Mouse (Mus musculus) embryonic facial prominence, embryonic 14.5 days (tissue): ENCODE data around the gene Trpm8. TPM values are rescaled to one million over a fixed set of nuclear protein-coding genes. Genes with fewer than 3 reads are reported as not detected.

Experiments used
- ATAC-seq: fragments of 200-750 bp; cut with Nextera tagmentation; 2 replicates; pipeline ENCODE4 v1.8.0; 2017; ENCODE audit warnings: low read depth, moderate number of reproducible peaks, moderate TSS enrichment
- DNase-seq: peaks from one replicate; pipeline ENCODE4 v3.0.0-alpha.2; 2015; ENCODE audit warnings: low spot score
- H3K27ac ChIP-seq: fragments of 300-500 bp; sonication (generic); replicated peaks from 2 replicates; pipeline ENCODE4 v1.5.1; 2014; ENCODE audit warnings: low read depth, mild to moderate bottlenecking, low read length, moderate library complexity
- H3K27me3 ChIP-seq: fragments of 300-500 bp; sonication (generic); replicated peaks from 2 replicates; pipeline ENCODE4 v1.6.1; 2014; ENCODE audit warnings: low read length; ENCODE audit not compliant: control insufficient read depth, insufficient read depth
- H3K36me3 ChIP-seq: fragments of 300-500 bp; sonication (generic); 2 replicates; pipeline ENCODE4 v1.6.1; 2014; ENCODE audit warnings: low read length, mixed read lengths; ENCODE audit not compliant: control insufficient read depth, insufficient read depth
- H3K4me1 ChIP-seq: fragments of 300-500 bp; sonication (generic); 2 replicates; pipeline ENCODE4 v1.6.1; 2014; ENCODE audit warnings: antibody characterized with exemption, low read length; ENCODE audit not compliant: control insufficient read depth, insufficient read depth
- H3K4me2 ChIP-seq: fragments of 300-500 bp; sonication (generic); 2 replicates; pipeline ENCODE4 v1.6.1; 2014; ENCODE audit warnings: low read depth, mild to moderate bottlenecking, low read length, moderate library complexity, mixed read lengths
- H3K4me3 ChIP-seq: fragments of 300-500 bp; sonication (generic); 2 replicates; pipeline ENCODE4 v1.5.1; 2014; ENCODE audit warnings: low read depth, mild to moderate bottlenecking, low read length
- H3K9ac ChIP-seq: fragments of 300-500 bp; sonication (generic); 2 replicates; pipeline ENCODE4 v1.6.1; 2014; ENCODE audit warnings: low read depth, mild to moderate bottlenecking, low read length, moderate library complexity, mixed read lengths
- H3K9me3 ChIP-seq: fragments of 300-500 bp; sonication (generic); 2 replicates; pipeline ENCODE4 v1.6.1; 2016; ENCODE audit warnings: low read length; ENCODE audit not compliant: control insufficient read depth
- WGBS: fragments of 180-500 bp; shearing (Covaris S2); extraction: QIAGEN DNeasy Blood & Tissue Kit; methylation state at CpG from one replicate; pipeline ENCODE4 v1.1.7; 2014; 5-methylcytosine and 5-hydroxymethylcytosine counted together
- polyA plus RNA-seq: library from polyadenylated mRNA; unstranded; fragments of >200 nt; fragmentation: Nextera tagmentation; extraction: Ambion mirVana; gene quantifications from 2 replicates; pipeline ENCODE4 v1.2.1, GENCODE M21; 2014

Trpm8 gene
- polyA plus RNA-seq, 1 experiment from 2014 or later = 0.07 TPM

- Histone ChIP-seq H3K4me2 (peak overlapping the region; percentile 58), H3K36me3 (peaks cover 47% of the 10 kb centered on the region), H3K4me3 (peak overlapping the region; percentile 47; the same call in 1 of the 2 replicates), H3K27me3 (no peaks in the 10 kb centered on the region), H3K27ac (no peak overlapping the region), H3K4me1 (peaks cover 15% of the 10 kb centered on the region), H3K9ac (peak overlapping the region; percentile 75), H3K9me3 (no peaks in the 10 kb centered on the region)
- 69% methylated on average over 13 of the region's 13 CpGs for WGBS
- DNase-seq (no peak), ATAC-seq (no peak)
Measured at GRCm38 (mm10) chr1:88275078-88275680, 2.3 kb upstream of the Trpm8 start.

GRCm38 (mm10) chr1:88275698-88276523 is 1.6 kb upstream of the Trpm8 start:
- H3K9me3 ChIP-seq = no peaks in the 10 kb centered on the region
- H3K36me3 ChIP-seq = peaks cover 46% of the 10 kb centered on the region
- H3K4me2 ChIP-seq = peak overlapping the region; percentile 58
- H3K4me1 ChIP-seq = peaks cover 15% of the 10 kb centered on the region
- H3K27ac ChIP-seq = 0 out of 2 replicates have a peak overlapping the region, but pooled peaks have one; percentile 77
- peak overlapping the region; percentile 47 for H3K4me3 ChIP-seq
- DNase-seq = no peak
- H3K27me3 ChIP-seq = no peaks in the 10 kb centered on the region
- 65% methylated on average over 13 of the region's 13 CpGs for WGBS
- no peak for ATAC-seq
- H3K9ac ChIP-seq = peak overlapping the region; percentile 75

- no peaks in the 10 kb centered on the region for H3K27me3 ChIP-seq
- peak overlapping the region; percentile 58 for H3K4me2 ChIP-seq
- H3K4me1 ChIP-seq = peaks cover 15% of the 10 kb centered on the region
- 0 out of 2 replicates have a peak, but pooled peaks cover under 1% of the 10 kb centered on the region for H3K9me3 ChIP-seq
- 24% methylated on average over 10 of the region's 10 CpGs for WGBS
- H3K27ac ChIP-seq = peak overlapping the region; percentile 77
- peak overlapping the region; percentile 47 for H3K4me3 ChIP-seq
- peak overlapping the region; percentile 75 for H3K9ac ChIP-seq
- DNase-seq (no peak), ATAC-seq (peak; percentile 11; the same call in 1 of the 2 replicates)
- peaks cover 42% of the 10 kb centered on the region for H3K36me3 ChIP-seq
Measured at GRCm38 (mm10) chr1:88276524-88277097, 850 bp upstream of the Trpm8 start.

GRCm38 (mm10) chr1:88277818-88278511 is 504 bp downstream of the Trpm8 start:
- peak overlapping the region; percentile 58 for H3K4me2 ChIP-seq
- ATAC-seq (no peak), DNase-seq (no peak)
- peak overlapping the region; percentile 47 for H3K4me3 ChIP-seq
- H3K4me1 ChIP-seq = peaks cover 15% of the 10 kb centered on the region
- no peaks in the 10 kb centered on the region for H3K27me3 ChIP-seq
- WGBS = 67% methylated on average over 18 of the region's 18 CpGs
- H3K36me3 ChIP-seq = peaks cover 29% of the 10 kb centered on the region
- H3K9ac ChIP-seq = peak overlapping the region; percentile 75
- peak overlapping the region; percentile 0; the same call in 1 of the 2 replicates for H3K27ac ChIP-seq
- H3K9me3 ChIP-seq = peaks cover 14% of the 10 kb centered on the region

- Histone ChIP-seq H3K36me3 (peaks cover 15% of the 10 kb centered on the region), H3K4me3 (no peak overlapping the region), H3K27me3 (no peaks in the 10 kb centered on the region), H3K9ac (no peak overlapping the region), H3K4me2 (no peak overlapping the region), H3K4me1 (peaks cover 15% of the 10 kb centered on the region), H3K27ac (no peak overlapping the region), H3K9me3 (peaks cover 27% of the 10 kb centered on the region)
- ATAC-seq (no peak), DNase-seq (peak; percentile 66)
- 62% methylated on average over 9 of the region's 9 CpGs for WGBS
Measured at GRCm38 (mm10) chr1:88279111-88280005, 1.9 kb downstream of the Trpm8 start.

GRCm38 (mm10) chr1:88280006-88280690 is 2.7 kb downstream of the Trpm8 start:
- peaks cover 35% of the 10 kb centered on the region for H3K9me3 ChIP-seq
- H3K27me3 ChIP-seq = no peaks in the 10 kb centered on the region
- no peak overlapping the region for H3K4me2 ChIP-seq
- H3K4me3 ChIP-seq = no peak overlapping the region
- no peak overlapping the region for H3K27ac ChIP-seq
- DNase-seq = no peak
- H3K4me1 ChIP-seq = peaks cover 15% of the 10 kb centered on the region
- 73% methylated on average over 15 of the region's 15 CpGs for WGBS
- ATAC-seq = no peak
- H3K9ac ChIP-seq = no peak overlapping the region
- peaks cover 7% of the 10 kb centered on the region for H3K36me3 ChIP-seq

GRCm38 (mm10) chr1:88282301-88282700 is 4.8 kb downstream of the Trpm8 start:
- H3K4me3 ChIP-seq = no peak overlapping the region
- no peak overlapping the region for H3K9ac ChIP-seq
- 59% methylated on average over 3 of the region's 3 CpGs for WGBS
- no peaks in the 10 kb centered on the region for H3K36me3 ChIP-seq
- no peak overlapping the region for H3K27ac ChIP-seq
- peaks cover 53% of the 10 kb centered on the region for H3K9me3 ChIP-seq
- no peaks in the 10 kb centered on the region for H3K27me3 ChIP-seq
- no peak for DNase-seq
- H3K4me1 ChIP-seq = no peaks in the 10 kb centered on the region
- no peak overlapping the region for H3K4me2 ChIP-seq
- no peak for ATAC-seq
